Mouse (Mus musculus): Measurements from ENCODE around the gene Olfr267.

Olfr267 gene

DNA sequence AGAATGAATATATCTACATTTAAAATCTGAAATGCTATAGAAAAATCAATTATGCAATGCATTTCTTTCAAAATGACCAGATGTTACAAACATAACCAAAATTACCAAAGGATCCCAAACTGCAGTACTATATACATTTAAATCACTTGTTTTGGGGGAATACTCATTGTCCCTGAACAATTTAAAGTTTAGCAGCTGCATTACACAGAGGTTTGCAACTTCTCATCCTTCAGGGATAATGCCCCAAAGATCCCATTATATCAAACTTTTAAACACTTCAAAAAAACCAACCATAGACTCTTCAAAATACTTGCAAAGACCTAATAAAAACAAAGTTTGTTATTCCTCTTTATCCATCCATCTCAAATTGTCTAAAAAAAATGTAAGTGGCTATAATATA, at the start of gene Olfr267:
Gene Olfr267 (minus strand): TSS at position 101 of the 400 bp plus-strand sequence.

DNA sequence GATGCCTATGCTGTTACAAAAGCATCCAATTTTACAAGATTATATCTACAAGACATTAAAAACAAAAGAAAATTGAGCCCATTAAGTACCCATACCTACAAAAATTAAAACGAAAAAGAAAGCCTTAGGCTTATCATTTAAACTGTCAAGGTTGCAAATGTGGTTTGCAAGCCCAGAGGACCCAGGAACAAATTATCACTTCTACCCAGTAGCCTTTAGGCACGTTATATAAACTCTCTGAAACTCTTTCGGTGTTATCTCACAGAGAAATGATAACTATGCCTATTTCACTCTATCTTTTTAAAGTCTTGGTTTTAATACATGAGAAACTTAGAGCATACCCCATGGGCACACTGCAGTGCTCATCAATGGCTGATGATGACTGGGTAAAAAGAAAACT, 45.4 kb upstream of the Olfr267 start:
- WGBS: 88% methylated on average over 3 of the region's 3 CpGs

- 73% methylated on average over 4 of the region's 4 CpGs for WGBS
Observed at GRCm38 (mm10) chr4:58825921-58826320, 38.4 kb upstream of the Olfr267 start.

DNA sequence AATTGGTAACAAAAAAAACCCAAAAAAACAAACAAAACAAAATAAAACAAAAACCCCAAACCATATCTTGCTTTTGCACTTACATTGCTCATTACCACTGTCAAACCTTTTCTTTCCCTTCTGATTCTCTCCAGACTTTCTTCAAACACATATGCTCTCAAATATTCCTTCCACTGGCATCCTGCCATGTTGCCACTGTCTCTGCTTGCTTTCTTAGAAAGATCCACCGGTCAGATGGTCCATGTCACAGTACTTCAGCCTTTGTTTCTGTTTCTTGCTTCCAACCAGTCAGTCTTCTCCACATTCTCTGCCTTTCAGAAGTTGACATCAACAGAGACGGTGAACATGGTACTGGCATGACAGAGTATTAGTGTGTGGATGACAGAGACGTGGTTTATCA, 857 bp downstream of the Olfr267 start:
- WGBS: 54% methylated on average over 3 of the region's 3 CpGs

DNA sequence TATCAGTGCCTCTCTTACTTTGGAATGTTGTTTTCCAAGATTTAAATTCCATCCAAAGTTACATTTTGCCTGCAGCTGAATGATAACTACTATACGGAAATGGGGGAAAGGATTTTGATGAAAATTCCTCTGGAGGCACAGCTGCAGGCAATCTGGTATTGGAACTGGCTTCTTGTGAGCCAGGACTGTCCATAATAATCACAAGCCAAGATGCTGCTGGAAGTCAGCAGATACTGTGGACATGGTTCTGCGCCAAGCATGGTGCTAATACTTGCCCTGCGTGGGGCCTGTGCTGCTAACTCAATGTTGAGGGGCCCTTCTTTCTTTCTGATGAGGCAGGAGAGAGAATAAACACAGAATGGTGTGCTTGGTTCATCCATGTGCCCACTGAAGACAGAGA, 24.1 kb downstream of the Olfr267 start:
- WGBS: 85% methylated on average over 3 of the region's 3 CpGs

- WGBS: 49% methylated on average over 2 of the region's 2 CpGs
Observed at GRCm38 (mm10) chr4:58749510-58749909, 38.0 kb downstream of the Olfr267 start.

- 38% methylated on average over 10 of the region's 10 CpGs for WGBS
Observed at GRCm38 (mm10) chr4:58749101-58749500, 38.4 kb downstream of the Olfr267 start.

GRCm38 (mm10) chr4:58745583-58746222, 41.8 kb downstream of the Olfr267 start:
- 89% methylated on average over 7 of the region's 7 CpGs for WGBS

GRCm38 (mm10) chr4:58736867-58737633, 50.5 kb downstream of the Olfr267 start:
- WGBS: 43% methylated on average over 18 of the region's 18 CpGs
